Mouse (Mus musculus) layer of hippocampus, adult 9-11 months (tissue): ENCODE measurements around the gene 3110009E18Rik.

ENCODE experiments used
- DNase-seq: peaks from one replicate; pipeline ENCODE4 v3.0.0; 2022

3110009E18Rik gene

DNA sequence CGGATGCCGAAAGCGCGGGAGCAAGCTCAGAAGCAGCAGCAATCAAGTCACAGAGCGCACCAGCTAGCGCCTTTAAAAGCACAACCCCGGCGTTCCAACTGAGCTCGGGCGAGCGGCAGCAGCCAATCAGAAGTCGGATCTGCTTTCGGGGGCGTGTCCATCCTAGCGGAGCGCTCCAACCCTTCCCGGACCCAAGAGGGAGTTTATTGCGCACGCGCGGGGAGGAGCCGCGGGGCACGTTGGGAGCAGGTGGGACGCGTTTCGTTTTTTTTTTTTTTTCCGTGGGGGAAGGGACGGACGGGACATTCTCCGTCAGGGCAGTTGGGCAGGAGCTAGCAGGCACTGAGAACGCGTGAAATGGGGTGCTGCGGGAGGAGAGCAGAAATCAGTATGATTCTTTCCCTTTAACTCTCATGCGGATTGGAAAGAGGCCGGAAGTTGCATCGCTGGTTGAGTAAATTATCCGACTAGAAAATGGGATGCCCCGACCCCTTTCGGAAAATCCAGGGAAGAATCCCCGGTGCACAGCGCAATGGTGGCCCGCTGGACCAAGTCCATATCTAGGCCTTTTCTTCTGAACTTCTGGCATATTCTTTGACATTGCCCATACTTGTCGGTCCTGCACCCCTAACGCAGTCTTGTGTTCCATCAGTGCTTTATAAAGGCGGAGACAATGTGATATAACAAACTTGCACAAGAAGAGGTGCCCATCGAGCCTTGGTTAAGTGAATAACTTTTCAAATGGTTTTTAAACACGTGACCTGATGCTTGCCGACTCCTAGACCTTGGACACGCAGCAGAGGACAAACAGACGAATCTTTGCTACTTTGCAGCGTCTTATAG lies at the start of gene 3110009E18Rik, which contains the start of gene Dbi:
Gene 3110009E18Rik, plus strand, starts transcription at position 219 of the 843 bp plus-strand sequence.
Gene Dbi, minus strand, starts transcription at position 110 of the 843 bp plus-strand sequence.
- DNase-seq: peak; percentile 98

DNA sequence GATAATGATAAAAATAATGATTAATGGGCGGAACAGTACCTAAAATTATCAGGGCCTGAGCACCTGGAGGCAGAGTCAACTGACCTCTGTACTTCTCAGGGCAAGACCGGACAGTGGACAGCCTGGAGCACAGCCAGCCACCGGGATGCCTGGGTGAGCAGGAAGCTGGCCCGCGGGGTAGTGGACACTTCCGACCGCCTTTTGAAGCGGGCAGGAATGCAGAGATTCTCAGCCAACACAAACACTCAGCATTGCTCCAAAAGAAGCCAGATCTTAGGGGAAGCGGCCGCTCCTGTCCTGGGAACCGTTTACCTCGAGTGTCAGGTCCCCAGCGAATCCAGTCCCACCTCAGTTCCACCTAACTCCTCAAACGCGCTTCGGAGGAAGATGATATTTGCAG lies 48.1 kb upstream of the 3110009E18Rik start:
- no peak for DNase-seq

DNA sequence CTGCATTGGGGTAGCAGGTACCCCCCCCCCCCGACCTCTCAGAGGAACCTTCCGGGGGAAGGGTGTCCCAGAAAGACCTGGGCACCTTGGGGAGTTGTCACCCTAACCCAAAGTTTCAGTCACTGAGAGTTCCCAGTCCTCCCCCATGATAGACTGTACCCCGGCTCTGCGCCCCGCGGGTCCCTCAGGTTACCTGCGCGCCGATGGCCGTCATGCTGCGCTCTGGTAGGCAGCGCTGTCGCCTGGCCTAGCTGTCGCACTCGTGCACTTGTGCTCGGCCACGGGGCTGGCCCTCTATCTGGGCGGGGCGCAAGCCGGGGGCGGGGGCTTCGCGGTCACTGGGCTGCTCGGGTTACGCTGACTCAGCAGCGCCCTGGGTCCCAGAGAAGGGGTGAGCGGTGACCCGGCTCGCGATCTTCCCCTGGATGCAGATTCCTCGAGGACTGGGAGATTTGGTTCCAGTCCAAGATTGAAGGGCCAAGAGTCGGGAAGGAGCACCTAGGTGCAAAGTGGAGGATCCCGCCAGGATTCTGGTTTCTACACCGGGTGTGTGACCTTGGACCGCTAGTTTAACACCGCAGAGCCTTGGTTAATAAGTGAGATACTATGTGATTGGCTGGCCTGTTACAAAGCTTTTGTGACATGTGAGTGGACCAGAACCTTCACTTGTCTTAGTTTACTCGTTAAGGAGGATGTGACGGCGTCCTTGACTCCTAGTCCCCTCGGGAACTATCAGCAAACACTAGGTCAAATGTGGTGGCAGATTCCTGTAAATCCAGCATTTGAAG lies 47.3 kb upstream of the 3110009E18Rik start, which contains the start of gene Tmem37:
Gene Tmem37, minus strand, starts transcription at position 556 of the 788 bp plus-strand sequence.
- DNase-seq: no peak

DNA sequence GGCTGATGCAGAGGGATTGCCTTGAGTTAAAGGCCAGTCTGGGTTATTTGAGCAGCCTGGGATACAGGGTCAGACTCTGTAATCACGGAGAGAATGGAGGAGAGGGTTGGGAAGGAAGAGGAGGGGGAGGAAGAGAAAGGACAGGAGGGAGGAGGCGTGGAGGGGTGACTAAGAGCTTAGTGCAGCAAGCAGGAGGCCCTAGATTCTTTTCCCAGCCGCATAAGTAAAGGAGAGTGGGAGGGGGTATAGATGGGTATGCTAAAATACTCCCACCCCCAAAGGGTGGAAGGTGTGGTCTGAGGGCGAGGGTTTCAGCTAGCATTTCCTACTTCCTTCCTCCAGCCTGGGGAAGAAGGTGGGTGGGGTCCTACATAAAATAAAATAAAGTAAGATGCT lies 46.7 kb upstream of the 3110009E18Rik start:
- no peak for DNase-seq

DNA sequence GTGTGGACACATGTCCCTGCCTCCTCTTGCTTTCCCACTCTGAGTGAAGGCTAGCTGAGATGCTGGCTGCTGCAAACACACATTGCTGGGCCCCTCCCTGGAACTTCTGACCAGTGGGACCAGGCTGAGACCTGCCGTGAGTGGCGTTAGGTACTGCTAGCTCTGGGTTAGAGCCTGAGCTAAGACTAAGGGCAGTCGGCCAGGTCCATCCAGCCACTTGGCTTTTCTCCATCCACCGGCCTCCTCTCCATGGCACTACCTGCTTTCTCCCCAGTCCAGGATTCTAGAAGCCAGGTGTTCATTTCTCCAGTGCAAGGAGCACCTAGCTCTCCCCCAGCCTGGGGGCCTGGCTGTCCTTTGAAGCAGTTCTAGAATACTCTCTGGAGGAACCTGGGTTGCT lies 46.1 kb upstream of the 3110009E18Rik start:
- DNase-seq: no peak

DNA sequence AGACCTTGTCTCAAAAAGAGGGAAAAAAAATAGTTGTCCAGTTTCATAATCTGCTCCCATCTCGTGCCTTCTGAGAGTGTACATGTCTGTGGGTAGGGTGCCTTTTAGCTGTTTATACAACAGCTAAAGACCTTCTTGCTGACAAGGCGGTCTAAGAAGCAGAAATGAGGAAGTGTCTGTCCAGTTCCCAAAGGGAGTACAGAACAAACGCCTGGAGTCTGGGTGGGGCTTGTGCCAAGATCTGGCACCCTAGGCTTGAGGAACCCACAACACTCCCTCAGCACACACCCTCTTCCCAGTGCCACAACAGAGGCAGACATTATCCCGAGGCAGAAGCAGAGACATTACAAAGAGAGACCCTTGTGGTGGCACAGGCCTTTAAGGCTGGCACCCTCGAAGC lies 45.5 kb upstream of the 3110009E18Rik start:
- peak; percentile 34 for DNase-seq

DNA sequence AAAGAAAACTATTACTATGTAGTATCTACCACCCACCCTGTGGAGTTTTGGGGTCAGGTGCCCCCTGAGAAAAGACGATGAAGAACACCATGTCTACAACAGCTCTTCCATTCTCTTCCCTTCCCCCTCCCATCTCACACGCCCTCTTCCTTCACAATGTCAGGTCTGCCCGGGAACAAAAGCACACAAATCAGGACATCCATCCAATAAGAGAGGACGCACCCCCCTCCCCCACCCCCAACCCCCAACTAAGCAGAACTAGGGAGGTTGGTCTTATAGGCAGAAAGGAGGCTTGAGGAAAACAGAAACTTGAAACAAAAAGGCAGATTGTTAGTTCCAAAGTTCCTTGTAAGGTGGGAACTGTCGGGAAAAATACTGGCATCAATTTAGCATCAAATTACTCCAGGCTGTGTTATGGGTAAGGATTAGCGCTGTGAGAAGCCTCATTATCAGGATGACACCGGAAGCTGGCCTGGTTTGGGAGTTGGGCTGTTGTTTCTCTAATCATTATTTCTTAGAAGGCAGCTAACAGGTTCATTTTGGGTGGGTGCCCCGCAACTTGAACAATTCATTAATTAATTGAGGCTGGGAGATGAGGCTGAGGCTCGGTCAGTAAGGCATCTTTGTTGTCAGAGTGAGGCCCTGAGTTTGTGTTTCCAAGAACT lies 43.1 kb upstream of the 3110009E18Rik start:
- no peak for DNase-seq

DNA sequence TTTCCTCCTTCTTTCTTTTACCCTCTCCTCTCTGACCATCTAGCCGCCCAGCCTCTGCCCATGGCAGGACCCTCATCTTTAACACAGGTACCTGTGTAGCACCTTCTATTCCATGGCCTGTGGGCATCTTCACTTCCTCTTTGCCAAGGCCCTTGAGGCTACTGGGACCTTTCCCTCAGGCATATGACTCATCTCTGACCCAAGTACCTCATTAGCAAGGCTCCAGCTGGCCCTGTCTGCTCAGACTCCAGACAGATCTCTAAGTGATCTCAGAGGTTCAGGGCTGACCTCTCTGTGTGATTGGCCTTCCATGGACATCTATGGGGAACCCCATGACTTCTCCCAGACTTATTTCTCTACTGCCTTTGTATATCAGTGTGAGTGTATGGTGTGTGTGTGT lies 40.4 kb upstream of the 3110009E18Rik start:
- no peak for DNase-seq

DNA sequence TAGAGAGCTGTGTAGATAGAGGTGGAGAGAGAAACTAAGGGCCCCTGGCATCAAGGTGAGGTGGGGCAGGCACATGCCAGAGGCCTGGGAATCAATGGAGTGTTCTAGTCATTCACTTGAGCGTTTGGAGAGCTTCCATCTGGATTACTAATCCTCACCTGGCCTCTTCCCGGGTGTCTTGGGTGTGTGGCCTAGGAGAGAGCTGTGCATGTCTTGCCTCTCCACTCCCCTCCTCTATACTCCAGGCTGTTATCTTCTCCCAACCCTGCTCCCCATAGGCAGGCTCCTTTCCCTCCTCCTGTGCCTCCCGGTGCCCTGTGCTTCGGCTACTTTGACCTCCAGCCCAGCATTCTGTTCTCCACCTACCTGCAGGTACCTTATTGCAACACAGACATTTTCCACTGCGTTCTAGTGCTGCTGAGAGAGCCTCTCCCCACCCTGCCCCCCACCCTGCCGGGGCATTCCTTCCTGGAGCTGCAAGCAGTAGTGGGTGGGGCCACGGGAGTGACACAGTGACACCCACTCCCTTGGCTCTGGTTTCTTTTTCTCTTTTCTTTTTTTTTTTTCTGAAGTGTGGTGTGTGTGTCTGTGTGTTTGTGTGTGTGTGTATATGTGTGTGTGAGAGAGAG lies 37.9 kb upstream of the 3110009E18Rik start:
- DNase-seq: no peak

DNA sequence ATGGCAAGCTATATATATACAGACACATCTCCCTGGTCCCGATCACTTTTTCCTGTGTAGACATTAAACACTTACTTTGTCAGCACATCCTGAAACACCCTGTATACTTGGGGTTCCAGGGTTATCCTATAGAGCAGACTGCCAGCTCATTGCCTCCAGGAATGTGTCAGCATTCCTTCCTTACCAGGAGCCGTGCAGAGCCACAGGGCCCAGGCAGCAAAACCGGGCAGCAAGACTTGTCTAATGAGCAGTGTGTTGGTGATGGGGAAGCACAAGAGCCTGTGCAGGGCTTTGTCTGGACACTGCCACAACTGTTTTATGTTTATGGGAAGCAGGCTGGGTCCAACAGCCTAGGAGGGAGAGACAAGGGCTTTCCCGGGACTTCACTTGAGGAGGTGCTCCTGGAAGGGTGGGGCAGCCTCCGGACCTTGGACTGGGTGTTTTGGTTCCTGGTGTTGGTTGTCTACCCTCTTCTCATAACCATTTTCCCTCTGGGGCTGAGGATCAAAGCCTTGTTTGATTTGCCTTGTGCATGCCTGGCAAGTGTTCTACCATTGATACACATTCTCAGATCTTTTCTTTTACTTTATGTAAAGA lies 37.0 kb upstream of the 3110009E18Rik start:
- no peak for DNase-seq

DNA sequence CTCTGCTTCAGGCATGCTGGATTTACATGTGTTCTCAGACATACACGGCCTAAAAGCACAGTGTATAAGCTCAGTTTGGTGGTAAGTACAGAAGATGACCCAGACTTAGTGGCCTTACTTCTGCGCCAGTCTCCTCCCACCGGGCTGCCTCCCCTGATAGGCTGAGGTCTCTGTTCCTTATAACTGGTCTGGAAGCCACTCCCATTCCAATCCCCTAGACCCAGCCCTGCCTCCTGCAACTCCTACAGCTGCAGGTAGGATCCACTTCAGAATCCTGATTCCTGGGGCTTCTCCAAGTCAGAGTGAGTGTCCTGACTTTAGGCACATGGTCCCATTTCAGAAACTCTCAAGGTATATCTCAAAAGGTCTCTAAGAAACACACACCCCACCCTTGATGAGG lies 35.3 kb upstream of the 3110009E18Rik start:
- no peak for DNase-seq

DNA sequence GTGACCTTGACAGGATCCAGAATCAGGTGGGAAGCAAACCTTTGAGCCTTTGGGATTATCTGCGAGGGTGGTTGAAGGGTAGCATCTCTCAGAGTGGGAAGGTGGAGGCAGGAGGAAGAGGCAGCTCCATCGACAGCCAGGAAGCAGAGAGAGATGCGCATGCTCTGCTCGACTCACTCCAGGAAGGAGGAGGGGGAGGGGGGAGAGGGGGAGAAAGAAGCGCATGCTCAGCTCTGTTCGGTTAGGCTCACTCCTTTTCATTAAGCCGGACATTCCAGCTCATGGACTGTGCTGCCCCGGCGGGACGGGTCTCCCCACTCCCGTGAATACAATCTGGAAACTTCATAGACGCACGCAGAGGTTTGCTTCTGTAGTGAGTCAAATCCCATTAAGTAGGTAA lies 34.3 kb upstream of the 3110009E18Rik start:
- DNase-seq: no peak

DNA sequence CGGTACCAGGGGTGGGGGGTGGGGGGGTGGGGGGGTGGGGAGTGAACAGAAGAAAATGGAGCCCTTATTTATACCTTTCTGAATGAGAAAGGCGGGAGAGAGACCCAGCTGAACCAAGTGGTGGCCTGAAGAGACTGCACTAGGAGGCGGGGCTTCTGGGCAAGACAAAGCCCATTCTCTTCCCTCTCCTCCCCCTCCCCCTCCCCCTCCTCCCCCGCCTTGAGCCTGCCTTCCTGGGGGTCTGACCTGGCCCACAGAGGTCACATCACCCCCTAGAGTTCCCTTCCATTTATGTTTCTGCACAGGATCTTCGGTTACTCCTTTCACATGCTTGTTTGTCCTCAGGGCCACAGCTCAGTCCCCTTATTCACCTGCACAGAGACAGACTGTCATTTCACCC lies 31.8 kb upstream of the 3110009E18Rik start:
- no peak for DNase-seq

DNA sequence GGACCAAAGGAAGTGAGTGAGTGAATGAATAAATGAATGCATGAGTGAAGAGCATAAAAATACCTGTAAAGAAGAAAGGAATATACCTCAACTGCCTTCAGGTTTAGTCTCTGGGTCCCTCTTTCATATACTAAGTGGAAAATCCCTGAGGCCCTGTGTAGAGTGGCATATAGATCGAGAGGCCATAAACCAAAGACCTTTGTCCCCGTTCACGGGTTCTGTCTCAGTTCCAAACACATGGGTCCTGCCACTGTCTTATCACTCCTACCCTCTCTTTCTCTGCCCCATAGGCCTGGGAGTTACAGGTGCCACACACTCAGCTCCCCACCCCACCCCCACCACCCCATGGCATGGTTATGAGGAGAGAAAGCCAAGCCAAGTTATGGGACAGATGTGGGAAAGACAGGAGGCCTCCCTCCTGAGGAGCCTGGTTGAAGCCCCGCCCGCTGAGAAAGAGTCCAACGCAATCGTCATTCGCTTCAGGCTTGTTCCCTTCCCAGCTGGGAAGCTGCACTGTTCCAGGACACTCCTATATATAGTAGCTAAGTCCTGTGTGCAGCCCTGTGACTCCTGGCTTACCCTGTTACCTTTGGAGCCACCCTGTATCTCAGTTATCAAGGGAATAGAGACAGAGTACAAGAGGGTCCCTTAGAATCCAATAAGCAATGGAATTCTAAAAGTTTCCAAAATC lies 30.0 kb upstream of the 3110009E18Rik start:
- DNase-seq: no peak

DNA sequence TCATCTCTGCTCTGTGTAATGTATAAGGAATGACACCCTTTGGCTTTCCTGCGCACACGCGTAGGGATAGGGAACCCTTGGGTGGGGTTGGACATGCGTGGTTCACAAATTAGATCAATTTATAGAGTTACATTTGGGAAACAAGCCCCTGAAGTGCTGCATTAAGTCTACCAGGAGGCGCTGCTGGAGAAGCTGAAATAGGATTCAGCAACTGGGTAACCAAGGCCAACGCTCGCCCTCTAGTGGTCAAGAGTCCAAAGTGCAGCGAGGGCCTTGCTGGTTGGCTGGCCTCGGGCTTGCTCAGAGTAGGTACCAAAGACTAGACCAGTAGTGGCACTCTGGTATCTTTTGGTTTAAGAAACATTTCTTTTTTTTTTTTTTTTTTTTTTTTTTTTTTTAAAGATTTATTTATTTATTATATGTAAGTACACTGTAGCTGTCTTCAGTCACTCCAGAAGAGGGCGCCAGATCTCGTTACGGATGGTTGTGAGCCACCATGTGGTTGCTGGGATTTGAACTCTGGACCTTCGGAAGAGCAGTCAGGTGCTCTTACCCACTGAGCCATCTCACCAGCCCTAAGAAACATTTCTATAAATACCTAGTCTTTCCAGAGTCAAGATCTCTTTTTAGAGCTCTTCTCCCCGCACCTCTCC lies 27.4 kb upstream of the 3110009E18Rik start:
- peak; percentile 85 for DNase-seq

DNA sequence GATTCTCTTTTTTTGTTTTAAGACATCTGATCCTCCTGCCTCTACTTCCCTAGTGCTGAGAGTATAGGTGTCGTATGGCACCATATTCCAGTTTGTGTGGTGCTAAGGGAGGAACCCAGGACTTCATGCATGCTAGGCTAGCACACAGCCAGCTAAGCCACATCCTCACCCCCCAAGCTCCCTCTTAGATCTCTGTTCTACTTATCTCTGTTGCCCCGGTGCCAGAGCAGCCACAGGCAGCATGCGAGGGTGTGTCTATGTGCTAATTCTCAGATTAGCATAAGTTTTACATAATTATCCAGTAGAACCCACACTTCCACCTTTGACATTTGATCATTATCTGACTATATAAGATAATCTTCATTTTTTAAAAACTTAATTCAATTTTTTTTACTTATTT lies 26.1 kb upstream of the 3110009E18Rik start:
- no peak for DNase-seq

DNA sequence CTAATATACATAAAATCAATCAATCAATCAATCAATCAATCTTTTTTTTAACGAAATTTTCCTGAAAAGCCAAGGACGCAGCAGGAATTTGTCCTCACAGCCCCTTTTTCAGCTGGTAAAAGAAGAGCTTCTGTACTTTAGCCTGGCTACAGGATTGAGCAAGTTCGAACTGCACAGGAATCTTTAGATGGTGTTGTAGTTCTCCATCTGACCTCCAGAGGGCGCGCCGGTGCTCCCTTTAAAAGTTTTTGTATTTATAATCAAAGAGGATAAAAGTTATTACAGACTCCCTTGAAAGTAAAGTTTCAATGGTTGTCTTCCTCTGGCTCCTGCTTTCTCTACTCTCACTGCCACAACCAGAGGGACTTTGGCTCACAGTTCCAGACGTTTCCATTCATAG lies 22.7 kb upstream of the 3110009E18Rik start:
- no peak for DNase-seq

DNA sequence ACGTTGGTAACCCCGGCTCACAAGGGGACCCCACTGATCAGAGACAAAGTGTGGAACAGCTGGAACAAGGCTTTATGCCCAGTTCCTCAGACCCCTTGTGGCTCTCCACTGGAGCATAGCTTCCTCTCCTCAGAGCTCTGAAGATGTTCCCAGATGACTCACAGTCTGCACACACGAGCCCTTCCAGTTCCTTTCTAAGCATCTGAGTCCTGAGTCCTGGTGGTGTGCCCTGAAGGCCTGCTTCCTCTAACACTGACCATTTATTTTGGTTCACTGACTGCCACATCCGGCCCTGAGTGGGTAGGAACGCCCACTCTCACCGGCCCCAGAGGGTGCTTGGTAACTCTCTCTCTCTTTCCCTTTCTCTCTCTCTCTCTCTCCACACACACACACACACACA lies 21.5 kb upstream of the 3110009E18Rik start:
- peak; percentile 88 for DNase-seq

DNA sequence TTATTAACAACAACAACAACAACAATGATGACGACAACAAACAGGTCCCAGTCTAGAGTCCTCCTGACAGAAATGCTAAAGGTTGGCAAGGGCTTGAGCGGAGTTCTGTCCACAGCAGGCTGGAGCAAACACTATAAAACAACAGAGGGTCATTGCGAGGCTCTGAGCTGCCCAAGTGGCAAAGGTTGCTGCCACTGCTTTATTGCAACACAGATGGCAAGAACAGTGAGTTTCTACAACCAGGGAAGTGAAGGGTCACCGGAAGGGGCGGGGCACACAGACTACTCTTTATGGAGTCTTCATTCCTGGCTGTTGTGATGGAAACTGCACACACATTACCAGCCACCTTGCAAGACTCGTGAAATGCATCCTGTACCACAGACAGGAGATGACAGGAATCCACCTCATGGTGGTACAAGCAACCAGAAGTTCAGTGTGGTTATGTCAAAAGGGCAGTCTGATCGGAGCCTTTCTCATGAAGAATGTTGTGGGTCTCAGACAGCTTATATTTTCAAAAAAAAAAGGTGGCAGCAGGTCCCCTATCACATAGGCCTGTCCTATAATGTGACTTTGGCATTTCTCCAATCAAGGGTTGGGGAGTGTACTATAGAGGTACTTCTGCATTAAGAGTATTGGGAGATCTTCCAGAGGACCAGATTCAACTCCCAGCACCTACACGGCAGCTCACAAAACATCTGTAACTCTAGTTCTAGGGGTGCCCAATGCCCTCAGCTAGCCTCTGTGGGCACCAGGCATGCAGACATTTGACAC lies 20.3 kb upstream of the 3110009E18Rik start:
- no peak for DNase-seq

DNA sequence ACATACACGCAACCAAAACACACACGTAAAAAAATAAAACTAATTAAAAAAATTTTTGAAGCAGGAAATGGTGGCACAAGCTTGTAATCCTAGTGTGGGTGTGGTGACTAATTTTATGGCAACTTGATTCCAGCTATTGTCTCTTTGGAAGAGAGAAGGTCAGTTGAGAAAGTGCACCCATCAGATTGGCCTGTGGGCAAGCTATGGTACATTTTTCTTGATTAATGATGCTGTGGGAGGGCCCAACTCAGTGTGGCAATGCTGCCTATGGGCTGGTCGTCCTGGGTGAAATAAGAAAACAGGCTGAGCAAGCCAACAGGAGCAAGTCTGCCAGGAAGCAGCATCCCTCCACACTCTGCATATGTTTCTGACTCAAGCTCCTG lies 19.8 kb upstream of the 3110009E18Rik start:
- DNase-seq: no peak

DNA sequence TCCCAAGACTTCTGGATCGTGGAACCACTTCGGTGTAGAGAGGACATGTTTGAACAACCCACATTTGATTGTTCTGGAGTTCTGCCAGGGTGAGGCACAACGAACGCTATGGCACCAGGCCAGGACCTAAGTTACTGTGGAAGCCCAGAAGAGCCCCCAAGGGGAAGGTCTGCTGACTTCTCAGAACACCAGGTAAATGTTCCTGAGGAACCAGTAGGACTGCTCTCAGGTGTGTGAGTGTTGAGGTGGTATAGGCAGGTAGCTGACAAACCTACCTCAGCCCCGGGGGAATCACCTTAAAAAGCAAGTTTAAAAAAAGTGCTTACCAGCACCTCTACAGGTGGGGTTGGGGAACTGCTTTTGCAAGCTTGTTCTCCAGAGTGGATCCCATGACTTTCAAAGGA lies 15.4 kb upstream of the 3110009E18Rik start:
- no peak for DNase-seq
